Mouse (Mus musculus) kidney, embryonic 14.5 days (tissue): ENCODE measurements around the gene Tmc8. TPM values are rescaled to one million over a fixed set of nuclear protein-coding genes. Genes with fewer than 3 reads are reported as not detected.
"Not testable (repeated sequence)": the region's sequence is repeated elsewhere in the genome, so short reads cannot be mapped to it uniquely, and the experiment has no call there.

Source experiments
- ATAC-seq: fragments of 200-750 bp; cut with Nextera tagmentation; 2 replicates; pipeline ENCODE4 v1.8.0; 2017; ENCODE audit warnings: moderate number of reproducible peaks, mild to moderate bottlenecking, moderate TSS enrichment, moderate library complexity; ENCODE audit not compliant: low FRiP score, low TSS enrichment
- H3K27ac ChIP-seq: fragments of 300-500 bp; sonication (generic); 2 replicates; pipeline ENCODE4 v1.5.1; 2014; ENCODE audit warnings: low read depth, mild to moderate bottlenecking, low read length, moderate library complexity, mixed read lengths
- H3K27me3 ChIP-seq: fragments of 300-500 bp; sonication (generic); 2 replicates; pipeline ENCODE4 v1.6.1; 2014; ENCODE audit warnings: mild to moderate bottlenecking, low read length; ENCODE audit not compliant: control insufficient read depth, insufficient read depth
- H3K36me3 ChIP-seq: fragments of 300-500 bp; sonication (generic); 2 replicates; pipeline ENCODE4 v1.6.1; 2014; ENCODE audit warnings: low read length, mixed read lengths; ENCODE audit not compliant: control insufficient read depth, insufficient read depth
- H3K4me1 ChIP-seq: fragments of 300-500 bp; sonication (generic); 2 replicates; pipeline ENCODE4 v1.6.1; 2014; ENCODE audit warnings: low read length, mixed read lengths; ENCODE audit not compliant: control insufficient read depth, insufficient read depth
- H3K4me2 ChIP-seq: fragments of 300-500 bp; sonication (generic); replicated peaks from 2 replicates; pipeline ENCODE4 v1.6.1; 2014; ENCODE audit warnings: low read depth, mild to moderate bottlenecking, low read length
- H3K4me3 ChIP-seq: fragments of 300-500 bp; sonication (generic); 2 replicates; pipeline ENCODE4 v1.5.1; 2014; ENCODE audit warnings: mild to moderate bottlenecking, low read length
- H3K9ac ChIP-seq: fragments of 300-500 bp; sonication (generic); 2 replicates; pipeline ENCODE4 v1.6.1; 2014; ENCODE audit warnings: low read depth, mild to moderate bottlenecking, low read length, moderate library complexity
- H3K9me3 ChIP-seq: fragments of 300-500 bp; sonication (generic); 2 replicates; pipeline ENCODE4 v1.6.1; 2016; ENCODE audit warnings: low read length; ENCODE audit not compliant: control insufficient read depth
- WGBS: fragments of 180-500 bp; shearing (Covaris S2); extraction: QIAGEN DNeasy Blood & Tissue Kit; methylation state at CpG from one replicate; pipeline ENCODE4 v1.1.7; 2014; 5-methylcytosine and 5-hydroxymethylcytosine counted together
- polyA plus RNA-seq: library from polyadenylated mRNA; unstranded; fragments of >200 nt; fragmentation: Nextera tagmentation; extraction: Ambion mirVana; gene quantifications from 2 replicates; pipeline ENCODE4 v1.2.1, GENCODE M21; 2014

Gene Tmc8
- polyA plus RNA-seq, 1 experiment from 2014 or later = 3.4 TPM

- Histone ChIP-seq H3K4me2 (no peak overlapping the region), H3K9ac (no peak overlapping the region), H3K4me3 (no peak overlapping the region), H3K4me1 (peaks cover 11% of the 10 kb centered on the region), H3K36me3 (no peaks in the 10 kb centered on the region), H3K27ac (no peak overlapping the region), H3K9me3 (no peaks in the 10 kb centered on the region), H3K27me3 (no peaks in the 10 kb centered on the region)
- ATAC-seq = 0 out of 2 replicates have a peak, but pooled peaks have one; percentile 13
- 4% methylated on average over 10 of the region's 10 CpGs for WGBS
These were observed 4.4 kb downstream of the Tmc8 start for GRCm38 (mm10) chr11:117786294-117786693.

- not testable (repeated sequence) for H3K4me2 ChIP-seq, H3K27ac ChIP-seq, ATAC-seq, H3K4me3 ChIP-seq, H3K9me3 ChIP-seq, H3K36me3 ChIP-seq, H3K9ac ChIP-seq, H3K4me1 ChIP-seq, H3K27me3 ChIP-seq
- 81% methylated on average over 7 of the region's 7 CpGs for WGBS
These were observed 6.6 kb downstream of the Tmc8 start for GRCm38 (mm10) chr11:117788481-117788880.

GRCm38 (mm10) chr11:117790286-117790685 lies 8.4 kb downstream of the Tmc8 start:
- 15% methylated on average over 14 of the region's 14 CpGs for WGBS
- H3K4me3 ChIP-seq = peak overlapping the region; percentile 14; the same call in 1 of the 2 replicates
- H3K27ac ChIP-seq = no peak overlapping the region

GRCm38 (mm10) chr11:117790703-117791440 lies 9.0 kb downstream of the Tmc8 start:
- peak overlapping the region; percentile 38 for H3K4me2 ChIP-seq
- no peak overlapping the region for H3K9ac ChIP-seq
- no peaks in the 10 kb centered on the region for H3K4me1 ChIP-seq
- H3K27me3 ChIP-seq = no peaks in the 10 kb centered on the region
- H3K36me3 ChIP-seq = no peaks in the 10 kb centered on the region
- peak overlapping the region; percentile 14; the same call in 1 of the 2 replicates for H3K4me3 ChIP-seq
- H3K9me3 ChIP-seq = no peaks in the 10 kb centered on the region
- WGBS = 31% methylated on average over 23 of the region's 23 CpGs
- H3K27ac ChIP-seq = no peak overlapping the region; the same call in 1 of the 2 replicates
- peak; percentile 43 for ATAC-seq

More at GRCm38 (mm10) chr11:117790286-117790685, 8.4 kb downstream of the Tmc8 start:
- Histone ChIP-seq H3K27me3 (no peaks in the 10 kb centered on the region), H3K36me3 (no peaks in the 10 kb centered on the region), H3K4me1 (no peaks in the 10 kb centered on the region), H3K9me3 (no peaks in the 10 kb centered on the region), H3K4me2 (peak overlapping the region; percentile 38), H3K9ac (no peak overlapping the region)
- peak; percentile 56 for ATAC-seq

GRCm38 (mm10) chr11:117791441-117791761 lies 9.5 kb downstream of the Tmc8 start:
- Histone ChIP-seq H3K36me3 (no peaks in the 10 kb centered on the region), H3K27me3 (no peaks in the 10 kb centered on the region), H3K27ac (no peak overlapping the region), H3K9me3 (no peaks in the 10 kb centered on the region), H3K9ac (no peak overlapping the region), H3K4me3 (no peak overlapping the region), H3K4me2 (no peak overlapping the region), H3K4me1 (no peaks in the 10 kb centered on the region)
- WGBS = 84% methylated on average over 9 of the region's 9 CpGs
- no peak for ATAC-seq

GRCm38 (mm10) chr11:117792281-117792888 lies 10.5 kb downstream of the Tmc8 start:
- Histone ChIP-seq H3K27me3 (no peaks in the 10 kb centered on the region), H3K36me3 (no peaks in the 10 kb centered on the region), H3K9ac (peak overlapping the region; percentile 47; the same call in 1 of the 2 replicates), H3K9me3 (no peaks in the 10 kb centered on the region), H3K4me3 (peak overlapping the region; percentile 11), H3K4me1 (no peaks in the 10 kb centered on the region), H3K4me2 (peak overlapping the region; percentile 45), H3K27ac (no peak overlapping the region)
- peak; percentile 71 for ATAC-seq
- WGBS = 10% methylated on average over 22 of the region's 22 CpGs

GRCm38 (mm10) chr11:117794035-117794551 lies 12.2 kb downstream of the Tmc8 start:
- Histone ChIP-seq H3K27ac (no peak overlapping the region), H3K9me3 (no peaks in the 10 kb centered on the region), H3K36me3 (no peaks in the 10 kb centered on the region), H3K4me3 (no peak overlapping the region), H3K4me1 (no peaks in the 10 kb centered on the region), H3K27me3 (no peaks in the 10 kb centered on the region), H3K4me2 (no peak overlapping the region), H3K9ac (no peak overlapping the region)
- 49% methylated on average over 4 of the region's 4 CpGs for WGBS
- no peak for ATAC-seq

- no peaks in the 10 kb centered on the region for H3K9me3 ChIP-seq
- H3K27ac ChIP-seq = no peak overlapping the region
- no peak overlapping the region for H3K9ac ChIP-seq
- H3K27me3 ChIP-seq = no peaks in the 10 kb centered on the region
- no peaks in the 10 kb centered on the region for H3K4me1 ChIP-seq
- 23% methylated on average over 5 of the region's 5 CpGs for WGBS
- no peak for ATAC-seq
- H3K4me3 ChIP-seq = no peak overlapping the region
- H3K36me3 ChIP-seq = no peaks in the 10 kb centered on the region
- H3K4me2 ChIP-seq = no peak overlapping the region
These were observed 15.1 kb downstream of the Tmc8 start for GRCm38 (mm10) chr11:117796954-117797353.
